Mouse (Mus musculus) MEL (cell line): Measurements from ENCODE around the gene Raver1. TPM values are rescaled to one million over a fixed set of nuclear protein-coding genes. Genes with fewer than 3 reads are reported as not detected.

ENCODE experiments used
- DNase-seq: peaks from one replicate; pipeline ENCODE4 v3.0.0; 2011; ENCODE audit warnings: low read depth, low spot score
- H3K27ac ChIP-seq: 2 replicates; pipeline ENCODE4 v1.5.1; 2012; ENCODE audit warnings: low read depth, mild to moderate bottlenecking, control low read depth, low read length, moderate library complexity; ENCODE audit not compliant: control insufficient read depth
- H3K27me3 ChIP-seq, 2 experiments: fragments of 150-350 bp in 1 of 2; sonication (generic) in 1 of 2; 2 replicates each; pipeline ENCODE4 v1.6.1; 2012; ENCODE audit warnings: low read length in 2 of 2, mild to moderate bottlenecking in 2 of 2, improper control_type of control experiment in 1 of 2, moderate library complexity in 1 of 2; ENCODE audit not compliant: insufficient read depth in 2 of 2, control insufficient read depth in 1 of 2
- H3K36me3 ChIP-seq, 2 experiments: 2 replicates each; pipeline ENCODE4 v1.6.1; 2012 to 2014; ENCODE audit warnings: low read length in 2 of 2, improper control_type of control experiment in 1 of 2, inconsistent platforms in 1 of 2, mild to moderate bottlenecking in 1 of 2; ENCODE audit not compliant: insufficient read depth in 2 of 2, control insufficient read depth in 1 of 2
- H3K4me1 ChIP-seq, 2 experiments: fragments of 150-350 bp in 1 of 2; sonication (generic) in 1 of 2; 2 replicates each; pipeline ENCODE4 v1.6.1; 2012; ENCODE audit warnings: low read length in 2 of 2, improper control_type of control experiment in 1 of 2, mild to moderate bottlenecking in 1 of 2; ENCODE audit not compliant: insufficient read depth in 2 of 2, control insufficient read depth in 1 of 2
- H3K4me3 ChIP-seq, 2 experiments: fragments of 150-350 bp in 1 of 2; sonication (generic) in 1 of 2; 2 replicates each; pipeline ENCODE4 v1.5.1; 2012; ENCODE audit warnings: low read depth in 2 of 2, low read length in 2 of 2, mild to moderate bottlenecking in 2 of 2, moderate library complexity in 2 of 2, control low read depth in 1 of 2, improper control_type of control experiment in 1 of 2; ENCODE audit not compliant: control insufficient read depth in 1 of 2, insufficient read depth in 1 of 2
- H3K79me2 ChIP-seq: 2 replicates; pipeline ENCODE4 v1.6.1; 2012; ENCODE audit warnings: mild to moderate bottlenecking, low read length, moderate library complexity; ENCODE audit not compliant: control insufficient read depth, poor library complexity, insufficient read depth
- H3K9ac ChIP-seq: 2 replicates; pipeline ENCODE4 v1.6.1; 2012; ENCODE audit warnings: low read depth, mild to moderate bottlenecking, control low read depth, low read length, moderate library complexity; ENCODE audit not compliant: control insufficient read depth, poor library complexity, severe bottlenecking
- H3K9me3 ChIP-seq: fragments of 150-350 bp; sonication (generic); replicated peaks from 2 replicates; pipeline ENCODE4 v1.6.1; 2012; ENCODE audit warnings: mild to moderate bottlenecking, low read length, improper control_type of control experiment, moderate library complexity; ENCODE audit not compliant: insufficient read depth
- CTCF ChIP-seq, 3 experiments: IDR thresholded peaks in 2 of 3; conservative IDR thresholded peaks in 1 of 3; 2 replicates each; pipeline ENCODE4 v1.5.1; 2011 to 2012; ENCODE audit warnings: low read length in 3 of 3, low read depth in 2 of 3, mild to moderate bottlenecking in 2 of 3, improper control_type of control experiment in 1 of 3, inconsistent platforms in 1 of 3, mixed read lengths in 1 of 3, moderate library complexity in 1 of 3; ENCODE audit not compliant: control insufficient read depth in 1 of 3, insufficient read depth in 1 of 3, poor library complexity in 1 of 3, severe bottlenecking in 1 of 3
- E2F4 ChIP-seq: IDR thresholded peaks from 2 replicates; pipeline ENCODE4 v1.6.1; 2011; ENCODE audit warnings: low read depth, low read length, improper control_type of control experiment, borderline replicate concordance
- ETS1 ChIP-seq: IDR thresholded peaks from 2 replicates; pipeline ENCODE4 v1.6.1; 2012; ENCODE audit warnings: low read depth, mild to moderate bottlenecking, inconsistent platforms, low read length, improper control_type of control experiment, moderate library complexity
- GABPA ChIP-seq: IDR thresholded peaks from 2 replicates; pipeline ENCODE4 v1.6.1; 2012; ENCODE audit warnings: low read depth, mild to moderate bottlenecking, inconsistent platforms, low read length, improper control_type of control experiment, moderate library complexity
- GATA1 ChIP-seq: IDR thresholded peaks from 2 replicates; pipeline ENCODE4 v1.6.1; 2011; ENCODE audit warnings: low read depth, low read length, improper control_type of control experiment
- HCFC1 ChIP-seq: IDR thresholded peaks from 2 replicates; pipeline ENCODE4 v1.6.1; 2012; ENCODE audit warnings: low read depth, mild to moderate bottlenecking, inconsistent platforms, low read length, improper control_type of control experiment, moderate library complexity
- MEF2A ChIP-seq: IDR thresholded peaks from 2 replicates; pipeline ENCODE4 v1.6.1; 2014; ENCODE audit warnings: low read depth, mild to moderate bottlenecking, inconsistent platforms, low read length, improper control_type of control experiment; ENCODE audit not compliant: poor library complexity, insufficient replicate concordance, severe bottlenecking; ENCODE audit errors: extremely low read depth
- MXI1 ChIP-seq: IDR thresholded peaks from 2 replicates; pipeline ENCODE4 v1.6.1; 2011; ENCODE audit warnings: mild to moderate bottlenecking, low read depth, low read length, improper control_type of control experiment
- MYB ChIP-seq: IDR thresholded peaks from 2 replicates; pipeline ENCODE4 v1.6.1; 2011; ENCODE audit warnings: mild to moderate bottlenecking, low read depth, low read length, improper control_type of control experiment
- POLR2AphosphoS2 ChIP-seq: IDR thresholded peaks from 2 replicates; pipeline ENCODE4 v1.6.1; 2011; ENCODE audit warnings: low read length, improper control_type of control experiment
- RAD21 ChIP-seq: IDR thresholded peaks from 2 replicates; pipeline ENCODE4 v1.6.1; 2011; ENCODE audit warnings: mild to moderate bottlenecking, low read depth, low read length, improper control_type of control experiment
- SIN3A ChIP-seq: IDR thresholded peaks from 2 replicates; pipeline ENCODE4 v1.6.1; 2012; ENCODE audit warnings: low read length, improper control_type of control experiment, inconsistent platforms
- SMC3 ChIP-seq: IDR thresholded peaks from 2 replicates; pipeline ENCODE4 v1.6.1; 2011; ENCODE audit warnings: low read depth, low read length, improper control_type of control experiment
- ZNF384 ChIP-seq: IDR thresholded peaks from 2 replicates; pipeline ENCODE4 v1.6.1; 2012; ENCODE audit warnings: low read depth, mild to moderate bottlenecking, inconsistent platforms, low read length, improper control_type of control experiment
- polyA plus RNA-seq, 2 experiments: library from polyadenylated mRNA; stranded (reverse) in 1 of 2; unstranded in 1 of 2; fragments of >175 nt in 1 of 2; fragments of >200 nt in 1 of 2; gene quantifications; 2 replicates each; pipeline versions ENCODE4 v1.2.1 to v1.2.4; 2012; ENCODE audit warnings: low replicate concordance in 2 of 2, low read depth in 1 of 2; ENCODE audit not compliant: insufficient read length in 2 of 2, insufficient read depth in 1 of 2, missing spikeins in 1 of 2
- total RNA-seq: library from RNA; depleted of rRNA; stranded (reverse); fragments of 300-350 nt; gene quantifications from 2 replicates; pipeline ENCODE4 v1.2.3, GENCODE M21; 2012

Gene Raver1
- total and polyA plus RNA-seq, 3 experiments = 50.0 to 291 TPM; not detected in 1

- peaks cover 0 to 17% of the 10 kb centered on the region in 2 experiments; a peak in 2 of 4 replicates for H3K36me3 ChIP-seq
- peaks cover 23% of the 10 kb centered on the region for H3K79me2 ChIP-seq
- no peaks in the 10 kb centered on the region for H3K27me3 ChIP-seq
- peak within 1 kb of the TSS; percentile 64 for H3K9ac ChIP-seq
- no peaks in the 10 kb centered on the region for H3K9me3 ChIP-seq
- TF ChIP-seq SMC3 = no peak
- no peak for TF ChIP-seq E2F4
- no peak for TF ChIP-seq MYB
- no peak for TF ChIP-seq HCFC1
- TF ChIP-seq GABPA = no peak
- no peak for TF ChIP-seq RAD21
- TF ChIP-seq, all 39 proteins: peak for 0
- DNase-seq = peak; percentile 96
- Histone ChIP-seq H3K4me1 (peaks cover 14 to 31% of the 10 kb centered on the region in 2 experiments), H3K4me3 (peak within 1 kb of the TSS; percentile 55 to 64), H3K27ac (peak within 1 kb of the TSS; percentile 85)
Observed at GRCm38 (mm10) chr9:21031896-21032351, 59.9 kb downstream of the Raver1 start, which contains the start of gene Icam5. Icam5 (plus strand) TSS chr9:21032073.

- peak; percentile 10; the same call in 1 of the 2 replicates for TF ChIP-seq GATA1
- TF ChIP-seq MYB = no peak
- TF ChIP-seq POLR2AphosphoS2 = no peak
- TF ChIP-seq ZNF384 = no peak
- TF ChIP-seq MEF2A = no peak
- TF ChIP-seq SIN3A = no peak
- no peak for TF ChIP-seq MXI1
- TF ChIP-seq, all 39 proteins: peak for 1
- Histone ChIP-seq H3K79me2 (peaks cover 23% of the 10 kb centered on the region), H3K4me3 (peak overlapping the region; percentile 55 to 64), H3K4me1 (peaks cover 14 to 31% of the 10 kb centered on the region in 2 experiments), H3K27me3 (no peaks in the 10 kb centered on the region), H3K36me3 (peaks cover 0 to 17% of the 10 kb centered on the region in 2 experiments; a peak in 2 of 4 replicates), H3K9me3 (no peaks in the 10 kb centered on the region), H3K27ac (peak overlapping the region; percentile 85), H3K9ac (peak overlapping the region; percentile 64)
- DNase-seq = peak; percentile 99
Observed at GRCm38 (mm10) chr9:21031251-21031895, 60.4 kb downstream of the Raver1 start.

- H3K9ac ChIP-seq = peak overlapping the region; percentile 73
- peak overlapping the region; percentile 55 to 64 for H3K4me3 ChIP-seq
- peaks cover 23% of the 10 kb centered on the region for H3K79me2 ChIP-seq
- peak overlapping the region; percentile 85 for H3K27ac ChIP-seq
- H3K4me1 ChIP-seq = peaks cover 14 to 31% of the 10 kb centered on the region in 2 experiments
- DNase-seq = peak; percentile 100
- H3K9me3 ChIP-seq = no peaks in the 10 kb centered on the region
- TF ChIP-seq ETS1 = no peak
- peak in 1 of 3 experiments; percentile 87; a peak in 2 of 6 replicates for TF ChIP-seq CTCF (IDR thresholded peaks at IDR 0.05 in 2 of 3, conservative IDR thresholded peaks at IDR 0.05 in 1 of 3; ENCODE audit: control insufficient read depth in 1 of 3, insufficient read depth in 1 of 3, low read depth in 2 of 3, low read length in 3 of 3, poor library complexity in 1 of 3, severe bottlenecking in 1 of 3)
- no peak for TF ChIP-seq MEF2A
- peak; percentile 90 for TF ChIP-seq GATA1
- H3K27me3 ChIP-seq = no peaks in the 10 kb centered on the region
- H3K36me3 ChIP-seq = peaks cover 0 to 17% of the 10 kb centered on the region in 2 experiments; a peak in 2 of 4 replicates
Observed at GRCm38 (mm10) chr9:21030781-21031250, 61.0 kb downstream of the Raver1 start.
